Mouse (Mus musculus) heart, postnatal 0 days (tissue): ENCODE results near the gene Dera.

Experiments used
- CTCF ChIP-seq: IDR thresholded peaks from 2 replicates; pipeline ENCODE4 v1.5.1; 2016; ENCODE audit warnings: antibody characterized with exemption, control low read depth, low read depth
- EP300 ChIP-seq: IDR thresholded peaks from 2 replicates; pipeline ENCODE4 v1.6.1; 2016; ENCODE audit warnings: antibody characterized with exemption, low read depth

- TF ChIP-seq CTCF (no peak), EP300 (no peak)
These were observed 53.0 kb downstream of the Dera start for GRCm38 (mm10) chr6:137807296-137807695.
